Mouse (Mus musculus): ENCODE data around the gene Rras.

- TF ChIP-seq CTCF (conservative IDR thresholded peaks at IDR 0.05; ENCODE audit: low read length) (no peak), POU5F1 (IDR thresholded peaks at IDR 0.05; ENCODE audit: borderline replicate concordance, low read length) (no peak)
Observed at GRCm38 (mm10) chr7:45020225-45020624, 2.5 kb downstream of the Rras start.
